ENCODE assay signal across 8 mouse cellular contexts in genomic region chrX:36329849-36330411, GRCm38 (mm10). TPM values are rescaled to one million over a fixed set of nuclear protein-coding genes. Genes with fewer than 3 reads are reported as not detected.
DNase-seq lines count a peak whose midpoint lies in the region; ATAC-seq lines count a peak whose summit lies in the region.

No protein-coding gene starts in this region.

- 0 out of 2 replicates have a peak, but pooled peaks have one; percentile 61 for ATAC-seq in embryonic facial prominence, embryonic 11.5 days (replicated peaks; ENCODE audit: insufficient number of reproducible peaks, low FRiP score, low TSS enrichment, low read depth)
- ATAC-seq in heart, embryonic 12.5 days (ENCODE audit: insufficient number of reproducible peaks, low FRiP score): peak; percentile 48; the same call in 1 of the 2 replicates
- ATAC-seq in kidney, embryonic 14.5 days (ENCODE audit: low FRiP score, low TSS enrichment): peak; percentile 69
- ATAC-seq in liver, embryonic 15.5 days (ENCODE audit: insufficient read depth): peak; percentile 68

- no peaks in the 10 kb centered on the region for H3K4me1 ChIP-seq in embryonic facial prominence, embryonic 11.5 days (ENCODE audit: control insufficient read depth, insufficient read depth, low read length)
- 0 out of 2 replicates have a peak, but pooled peaks cover 3% of the 10 kb centered on the region for H3K4me1 ChIP-seq in heart, embryonic 12.5 days (replicated peaks)
- H3K4me1 ChIP-seq in kidney, embryonic 14.5 days (ENCODE audit: control insufficient read depth, insufficient read depth, low read length): no peaks in the 10 kb centered on the region
- no peaks in the 10 kb centered on the region for H3K4me1 ChIP-seq in liver, embryonic 15.5 days (replicated peaks)

- no peaks in the 10 kb centered on the region for H3K36me3 ChIP-seq in embryonic facial prominence, embryonic 11.5 days (replicated peaks; ENCODE audit: control insufficient read depth, insufficient read depth, low read depth, low read length)
- H3K36me3 ChIP-seq in heart, embryonic 12.5 days: no peaks in the 10 kb centered on the region
- no peaks in the 10 kb centered on the region for H3K36me3 ChIP-seq in kidney, embryonic 14.5 days (ENCODE audit: control insufficient read depth, insufficient read depth, low read length)
- H3K36me3 ChIP-seq in liver, embryonic 15.5 days (replicated peaks): no peaks in the 10 kb centered on the region

- peaks cover 13% of the 10 kb centered on the region for H3K27me3 ChIP-seq in embryonic facial prominence, embryonic 11.5 days (ENCODE audit: control insufficient read depth, insufficient read depth, low read length)
- H3K27me3 ChIP-seq in heart, embryonic 12.5 days (replicated peaks): peaks cover 50% of the 10 kb centered on the region
- peaks cover 17% of the 10 kb centered on the region for H3K27me3 ChIP-seq in kidney, embryonic 14.5 days (ENCODE audit: control insufficient read depth, insufficient read depth, low read length)
- peaks cover 53% of the 10 kb centered on the region for H3K27me3 ChIP-seq in liver, embryonic 15.5 days

- WGBS in embryonic facial prominence, embryonic 11.5 days: 15% methylated on average over 38 of the region's 44 CpGs
- WGBS in heart, embryonic 12.5 days: 18% methylated on average over 39 of the region's 44 CpGs
- WGBS in kidney, embryonic 14.5 days: 31% methylated on average over 36 of the region's 44 CpGs
- 18% methylated on average over 38 of the region's 44 CpGs for WGBS in liver, embryonic 15.5 days (ENCODE audit: insufficient replicate concordance)

- H3K4me3 ChIP-seq in embryonic facial prominence, embryonic 11.5 days (ENCODE audit: low read depth, low read length): peak overlapping the region; percentile 36
- peak overlapping the region; percentile 53 for H3K4me3 ChIP-seq in heart, embryonic 12.5 days
- peak overlapping the region; percentile 40 for H3K4me3 ChIP-seq in kidney, embryonic 14.5 days (ENCODE audit: low read length)
- peak overlapping the region; percentile 47 for H3K4me3 ChIP-seq in liver, embryonic 15.5 days (replicated peaks)

- no peaks in the 10 kb centered on the region for H3K9me3 ChIP-seq in embryonic facial prominence, embryonic 11.5 days (replicated peaks; ENCODE audit: control insufficient read depth, low read length)
- H3K9me3 ChIP-seq in heart, embryonic 12.5 days (replicated peaks): peaks cover 9% of the 10 kb centered on the region
- no peaks in the 10 kb centered on the region for H3K9me3 ChIP-seq in kidney, embryonic 14.5 days (ENCODE audit: control insufficient read depth, low read length)
- no peaks in the 10 kb centered on the region for H3K9me3 ChIP-seq in liver, embryonic 15.5 days (replicated peaks)

- H3K9ac ChIP-seq in embryonic facial prominence, embryonic 11.5 days (replicated peaks; ENCODE audit: low read length): no peak overlapping the region
- no peak overlapping the region for H3K9ac ChIP-seq in heart, embryonic 12.5 days
- H3K9ac ChIP-seq in kidney, embryonic 14.5 days (ENCODE audit: low read depth, low read length): peak overlapping the region; percentile 18; the same call in 1 of the 2 replicates
- H3K9ac ChIP-seq in liver, embryonic 15.5 days: no peak overlapping the region

- DNase-seq in layer of hippocampus, adult 11-12 months (ENCODE audit: low spot score): peak; percentile 31
- DNase-seq in layer of hippocampus, adult 9-10 months (ENCODE audit: low spot score): no peak
- peak; percentile 13 for DNase-seq in embryonic facial prominence, embryonic 11.5 days (ENCODE audit: low spot score)
- DNase-seq in neural tube, embryonic 10.5 days (ENCODE audit: extremely low spot score, low spot score): peak; percentile 27
- peak; percentile 5 for DNase-seq in thymus, postnatal 25 days

- peak overlapping the region; percentile 77 for H3K4me2 ChIP-seq in embryonic facial prominence, embryonic 11.5 days (ENCODE audit: low read depth, low read length)
- peak overlapping the region; percentile 81 for H3K4me2 ChIP-seq in heart, embryonic 12.5 days
- H3K4me2 ChIP-seq in kidney, embryonic 14.5 days (replicated peaks; ENCODE audit: low read depth, low read length): peak overlapping the region; percentile 67
- H3K4me2 ChIP-seq in liver, embryonic 15.5 days: peak overlapping the region; percentile 56

- H3K27ac ChIP-seq in embryonic facial prominence, embryonic 11.5 days (replicated peaks; ENCODE audit: low read depth, low read length): no peak overlapping the region
- H3K27ac ChIP-seq in heart, embryonic 12.5 days (ENCODE audit: poor library complexity, severe bottlenecking): no peak overlapping the region
- H3K27ac ChIP-seq in kidney, embryonic 14.5 days (ENCODE audit: low read depth, low read length): no peak overlapping the region
- no peak overlapping the region for H3K27ac ChIP-seq in liver, embryonic 15.5 days (replicated peaks)

RNA-seq across cellular contexts. Expression of gene Lonrf3, which starts 1.8 kb away (rescaled TPM):
- polyA plus RNA-seq in embryonic facial prominence, embryonic 11.5 days (2014; fragmentation: Nextera tagmentation; extraction: Ambion mirVana): 0.46 and 0.59 TPM in 2 replicates
- polyA plus RNA-seq in heart, embryonic 12.5 days (2016; fragmentation: Nextera tagmentation; extraction: Ambion mirVana): 0.13 and 0.28 TPM in 2 replicates
- polyA plus RNA-seq in kidney, embryonic 14.5 days (2014; fragmentation: Nextera tagmentation; extraction: Ambion mirVana): 0.49 and 0.77 TPM in 2 replicates
- 0.33 and 0.55 TPM in 2 replicates for polyA plus RNA-seq in liver, embryonic 15.5 days (2015; fragmentation: Nextera tagmentation; extraction: Ambion mirVana)
